Comparison of ENCODE assay signal across 10 mouse cellular contexts in the genomic region with DNA sequence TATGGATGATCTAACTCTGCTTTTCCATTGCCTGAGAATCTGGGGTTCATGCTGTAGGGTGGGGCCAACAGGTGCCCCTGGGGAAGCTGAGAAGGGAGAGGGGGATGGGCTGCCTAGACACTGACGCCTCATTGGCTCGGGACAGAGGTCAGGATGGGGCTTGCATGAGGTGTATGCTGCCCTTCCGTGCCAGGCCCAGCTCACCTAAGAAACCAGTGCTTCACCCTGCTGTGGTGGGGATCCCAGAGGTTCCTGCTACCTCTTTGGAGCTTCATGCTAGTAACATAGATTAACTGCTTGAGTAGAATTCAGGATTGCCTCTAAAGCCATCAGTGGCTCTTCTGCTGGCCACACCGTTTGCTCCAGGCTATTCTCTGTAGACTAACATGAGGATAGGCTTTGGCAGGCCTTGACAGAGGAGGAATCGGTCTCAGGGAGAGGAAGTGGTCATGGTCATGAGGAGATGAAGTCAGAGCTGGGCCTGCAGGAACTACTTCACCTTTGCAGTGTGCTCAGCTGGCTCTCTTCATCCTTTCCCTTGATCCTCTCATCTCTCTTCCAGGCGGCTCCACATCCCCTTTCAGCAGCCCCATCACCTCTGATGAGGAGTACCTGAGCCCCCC. TPM values are rescaled to one million over a fixed set of nuclear protein-coding genes. Genes with fewer than 3 reads are reported as not detected.
DNase-seq lines count a peak whose midpoint lies in the region; ATAC-seq lines count a peak whose summit lies in the region.
"Had no signal": no experiment of that assay in that cellular context is flagged by ENCODE, and none has a peak within 500 bp of the region (broad histone marks: within the 10 kb centered on the region; RNA-seq: fewer than 3 reads in every experiment).

No protein-coding gene starts in this region.

- H3K27me3 ChIP-seq in kidney, embryonic 14.5 days (ENCODE audit: control insufficient read depth, insufficient read depth, low read length), result no peaks in the 10 kb centered on the region
- no peaks in the 10 kb centered on the region for H3K27me3 ChIP-seq in embryonic facial prominence, embryonic 11.5 days (ENCODE audit: control insufficient read depth, insufficient read depth, low read length)
- H3K27me3 ChIP-seq in hindbrain, embryonic 14.5 days (ENCODE audit: control insufficient read depth, insufficient read depth, low read length), result no peaks in the 10 kb centered on the region
- no peaks in the 10 kb centered on the region for H3K27me3 ChIP-seq in midbrain, embryonic 15.5 days (replicated peaks)

- no peak for DNase-seq in kidney, adult 18-20 months
- no peak for DNase-seq in embryonic facial prominence, embryonic 11.5 days (ENCODE audit: low spot score)
- DNase-seq in hindbrain, embryonic 14.5 days (ENCODE audit: low spot score), result no peak
- DNase-seq in left cerebral cortex, adult 8-10 months (ENCODE audit: low spot score in 2 of 2), result no peak
- no peak for DNase-seq in cerebellum, adult 11-12 months
- DNase-seq in layer of hippocampus, adult 9-10 months (ENCODE audit: low spot score), result no peak
- DNase-seq: thymus, postnatal 4 days had no signal

- peak overlapping the region; percentile 51 for H3K4me2 ChIP-seq in kidney, embryonic 14.5 days (replicated peaks; ENCODE audit: low read depth, low read length)
- peak overlapping the region; percentile 36 for H3K4me2 ChIP-seq in embryonic facial prominence, embryonic 11.5 days (ENCODE audit: low read depth, low read length)
- peak overlapping the region; percentile 32 for H3K4me2 ChIP-seq in hindbrain, embryonic 14.5 days (replicated peaks)
- H3K4me2 ChIP-seq in midbrain, embryonic 15.5 days, result peak overlapping the region; percentile 27; the same call in 1 of the 2 replicates

- peaks cover 45% of the 10 kb centered on the region for H3K36me3 ChIP-seq in kidney, embryonic 14.5 days (ENCODE audit: control insufficient read depth, insufficient read depth, low read length)
- H3K36me3 ChIP-seq in embryonic facial prominence, embryonic 11.5 days (replicated peaks; ENCODE audit: control insufficient read depth, insufficient read depth, low read depth, low read length), result no peaks in the 10 kb centered on the region
- H3K36me3 ChIP-seq in hindbrain, embryonic 14.5 days (replicated peaks; ENCODE audit: control insufficient read depth, insufficient read depth), result peaks cover 39% of the 10 kb centered on the region
- peaks cover 28% of the 10 kb centered on the region; the same call in 1 of the 2 replicates for H3K36me3 ChIP-seq in midbrain, embryonic 15.5 days (replicated peaks)

- peak; percentile 24; the same call in 1 of the 2 replicates for ATAC-seq in kidney, embryonic 14.5 days (ENCODE audit: low FRiP score, low TSS enrichment)
- ATAC-seq in embryonic facial prominence, embryonic 11.5 days (replicated peaks; ENCODE audit: insufficient number of reproducible peaks, low FRiP score, low TSS enrichment, low read depth), result 0 out of 2 replicates have a peak, but pooled peaks have one; percentile 6
- no peak for ATAC-seq in hindbrain, embryonic 14.5 days (ENCODE audit: low FRiP score)
- ATAC-seq in midbrain, embryonic 15.5 days (replicated peaks), result no peak; the same call in 1 of the 2 replicates

- peaks cover 28% of the 10 kb centered on the region for H3K4me1 ChIP-seq in kidney, embryonic 14.5 days (ENCODE audit: control insufficient read depth, insufficient read depth, low read length)
- peaks cover 18% of the 10 kb centered on the region for H3K4me1 ChIP-seq in embryonic facial prominence, embryonic 11.5 days (ENCODE audit: control insufficient read depth, insufficient read depth, low read length)
- peaks cover 20% of the 10 kb centered on the region for H3K4me1 ChIP-seq in hindbrain, embryonic 14.5 days (replicated peaks; ENCODE audit: control insufficient read depth, insufficient read depth, low read length)
- peaks cover 23% of the 10 kb centered on the region for H3K4me1 ChIP-seq in midbrain, embryonic 15.5 days

- WGBS in kidney, embryonic 14.5 days, result 35% methylated on average over 6 of the region's 6 CpGs
- WGBS in embryonic facial prominence, embryonic 11.5 days, result 39% methylated on average over 6 of the region's 6 CpGs
- 40% methylated on average over 6 of the region's 6 CpGs for WGBS in hindbrain, embryonic 14.5 days
- 48% methylated on average over 6 of the region's 6 CpGs for WGBS in midbrain, embryonic 15.5 days

- H3K9me3 ChIP-seq in kidney, embryonic 14.5 days (ENCODE audit: control insufficient read depth, low read length), result no peaks in the 10 kb centered on the region
- no peaks in the 10 kb centered on the region for H3K9me3 ChIP-seq in embryonic facial prominence, embryonic 11.5 days (replicated peaks; ENCODE audit: control insufficient read depth, low read length)
- H3K9me3 ChIP-seq in hindbrain, embryonic 14.5 days (ENCODE audit: control insufficient read depth, low read length), result no peaks in the 10 kb centered on the region
- no peaks in the 10 kb centered on the region for H3K9me3 ChIP-seq in midbrain, embryonic 15.5 days

- H3K9ac ChIP-seq in kidney, embryonic 14.5 days (ENCODE audit: low read depth, low read length), result peak overlapping the region; percentile 53
- H3K9ac ChIP-seq in embryonic facial prominence, embryonic 11.5 days (replicated peaks; ENCODE audit: low read length), result peak overlapping the region; percentile 43
- H3K9ac ChIP-seq in hindbrain, embryonic 14.5 days, result no peak overlapping the region
- no peak overlapping the region for H3K9ac ChIP-seq in midbrain, embryonic 15.5 days

- H3K4me3 ChIP-seq in kidney, embryonic 14.5 days (ENCODE audit: low read length), result peak overlapping the region; percentile 26
- H3K4me3 ChIP-seq in embryonic facial prominence, embryonic 11.5 days (ENCODE audit: low read depth, low read length), result 0 out of 2 replicates have a peak overlapping the region, but pooled peaks have one; percentile 1
- H3K4me3 ChIP-seq in hindbrain, embryonic 14.5 days (replicated peaks; ENCODE audit: low read length), result no peak overlapping the region
- no peak overlapping the region for H3K4me3 ChIP-seq in midbrain, embryonic 15.5 days

- peak overlapping the region; percentile 84; the same call in 1 of the 2 replicates for H3K27ac ChIP-seq in kidney, embryonic 14.5 days (ENCODE audit: low read depth, low read length)
- peak overlapping the region; percentile 29; the same call in 1 of the 2 replicates for H3K27ac ChIP-seq in embryonic facial prominence, embryonic 11.5 days (replicated peaks; ENCODE audit: low read depth, low read length)
- no peak overlapping the region for H3K27ac ChIP-seq in hindbrain, embryonic 14.5 days
- no peak overlapping the region for H3K27ac ChIP-seq in midbrain, embryonic 15.5 days

RNA-seq across cellular contexts. Expression of gene Speg, which starts 25.5 kb away (rescaled TPM):
- 39.6 and 43.5 TPM in 2 replicates for polyA plus RNA-seq in kidney, embryonic 14.5 days (2014; fragmentation: Nextera tagmentation; extraction: Ambion mirVana)
- 16.7 and 19.9 TPM in 2 replicates for polyA plus RNA-seq in embryonic facial prominence, embryonic 11.5 days (2014; fragmentation: Nextera tagmentation; extraction: Ambion mirVana)
- polyA plus RNA-seq in hindbrain, embryonic 14.5 days (2014; fragmentation: Nextera tagmentation; extraction: Ambion mirVana), result 18.0 and 22.9 TPM in 2 replicates
- 20.8 and 21.3 TPM in 2 replicates for polyA plus RNA-seq in midbrain, embryonic 15.5 days (2015; fragmentation: Nextera tagmentation; extraction: Ambion mirVana)
- 100 to 1,000 TPM; 177 to 190 (median 187) TPM for total RNA-seq in left cerebral cortex, adult 8-10 months (2022)
- total RNA-seq: neutrophil, adult 5-6 weeks had no signal

RNA-seq across cellular contexts. Expression of gene Gmppa, which starts 35.1 kb away (rescaled TPM):
- 65.2 and 67.6 TPM in 2 replicates for polyA plus RNA-seq in kidney, embryonic 14.5 days (2014; fragmentation: Nextera tagmentation; extraction: Ambion mirVana)
- polyA plus RNA-seq in embryonic facial prominence, embryonic 11.5 days (2014; fragmentation: Nextera tagmentation; extraction: Ambion mirVana), result 36.9 and 38.4 TPM in 2 replicates
- polyA plus RNA-seq in hindbrain, embryonic 14.5 days (2014; fragmentation: Nextera tagmentation; extraction: Ambion mirVana), result 53.1 and 65.0 TPM in 2 replicates
- polyA plus RNA-seq in midbrain, embryonic 15.5 days (2015; fragmentation: Nextera tagmentation; extraction: Ambion mirVana), result 86.1 and 98.7 TPM in 2 replicates
- 10 to 100 TPM; 48.0 to 64.9 (median 62.3) TPM for total RNA-seq in left cerebral cortex, adult 8-10 months (2022)

RNA-seq across cellular contexts. Expression of gene Des, which starts 40.5 kb away (rescaled TPM):
- 41.5 and 51.6 TPM in 2 replicates for polyA plus RNA-seq in kidney, embryonic 14.5 days (2014; fragmentation: Nextera tagmentation; extraction: Ambion mirVana)
- 6.9 and 9.9 TPM in 2 replicates for polyA plus RNA-seq in embryonic facial prominence, embryonic 11.5 days (2014; fragmentation: Nextera tagmentation; extraction: Ambion mirVana)
- polyA plus RNA-seq in hindbrain, embryonic 14.5 days (2014; fragmentation: Nextera tagmentation; extraction: Ambion mirVana), result 1.0 and 1.7 TPM in 2 replicates
- polyA plus RNA-seq in midbrain, embryonic 15.5 days (2015; fragmentation: Nextera tagmentation; extraction: Ambion mirVana), result 1.5 and 2.0 TPM in 2 replicates
- 1 to 10 TPM in 3 of 4 experiments, under 1 TPM in 1; 0.89 to 2.9 (median 1.8) TPM for total RNA-seq in left cerebral cortex, adult 8-10 months (2022)
- total RNA-seq: neutrophil, adult 5-6 weeks had no signal

RNA-seq across cellular contexts. Expression of gene Asic4, which starts 49.6 kb away (rescaled TPM):
- 0.32 and 0.41 TPM in 2 replicates for polyA plus RNA-seq in kidney, embryonic 14.5 days (2014; fragmentation: Nextera tagmentation; extraction: Ambion mirVana)
- polyA plus RNA-seq in embryonic facial prominence, embryonic 11.5 days (2014; fragmentation: Nextera tagmentation; extraction: Ambion mirVana), result 0.29 and 1.1 TPM in 2 replicates
- 4.9 and 5.0 TPM in 2 replicates for polyA plus RNA-seq in hindbrain, embryonic 14.5 days (2014; fragmentation: Nextera tagmentation; extraction: Ambion mirVana)
- polyA plus RNA-seq in midbrain, embryonic 15.5 days (2015; fragmentation: Nextera tagmentation; extraction: Ambion mirVana), result 64.4 and 73.2 TPM in 2 replicates
- 10 to 100 TPM; 21.5 to 26.7 (median 25.1) TPM for total RNA-seq in left cerebral cortex, adult 8-10 months (2022)
- total RNA-seq: neutrophil, adult 5-6 weeks had no signal

Comparison
In these comparisons a context has a peak if more than half of its experiments do, and no peak if none do; other contexts are left out.
1. ATAC-seq: peak in kidney, embryonic 14.5 days (single experiment) and embryonic facial prominence, embryonic 11.5 days (single experiment); none in hindbrain, embryonic 14.5 days (single experiment) and midbrain, embryonic 15.5 days (single experiment).
2. H3K27ac ChIP-seq: peak in kidney, embryonic 14.5 days (single experiment) and embryonic facial prominence, embryonic 11.5 days (single experiment); none in hindbrain, embryonic 14.5 days (single experiment) and midbrain, embryonic 15.5 days (single experiment).
3. H3K4me3 ChIP-seq: peak in kidney, embryonic 14.5 days (single experiment) and embryonic facial prominence, embryonic 11.5 days (single experiment); none in hindbrain, embryonic 14.5 days (single experiment) and midbrain, embryonic 15.5 days (single experiment).
4. H3K9ac ChIP-seq: peak in kidney, embryonic 14.5 days (single experiment) and embryonic facial prominence, embryonic 11.5 days (single experiment); none in hindbrain, embryonic 14.5 days (single experiment) and midbrain, embryonic 15.5 days (single experiment).
5. Peak in every context shown above with its lines, with median percentiles within 50 percentile points of each other: H3K4me2 ChIP-seq.